Mouse (Mus musculus) cerebellum, adult 2 months (tissue): ENCODE measurements at regions not wholly inside any gene's neighbourhood (a gene's known extent, or its start where the extent isn't known, plus 50 kb on each side); places are given as distances from the start of the nearest gene placed in this dataset.
"Not testable (repeated sequence)": the region's sequence is repeated elsewhere in the genome, so short reads cannot be mapped to it uniquely, and the experiment has no call there.

Experiments
- DNase-seq, 2 experiments: peaks; one replicate each; pipeline ENCODE4 v3.0.0; 2021
- H3K27ac ChIP-seq: fragments of 200-500 bp; 2 replicates; pipeline ENCODE4 v1.5.1; 2012; ENCODE audit warnings: low read length, control low read depth, inconsistent platforms; ENCODE audit not compliant: insufficient read depth
- H3K27me3 ChIP-seq: fragments of 200-500 bp; 2 replicates; pipeline ENCODE4 v1.6.1; 2012; ENCODE audit warnings: inconsistent platforms, mild to moderate bottlenecking, low read length, moderate library complexity; ENCODE audit not compliant: control insufficient read depth, insufficient read depth
- H3K4me1 ChIP-seq: fragments of 200-500 bp; 2 replicates; pipeline ENCODE4 v1.6.1; 2011; ENCODE audit warnings: low read length; ENCODE audit not compliant: control insufficient read depth, insufficient read depth
- H3K4me3 ChIP-seq: fragments of 200-500 bp; replicated peaks from 2 replicates; pipeline ENCODE3; 2011; ENCODE audit warnings: mild to moderate bottlenecking, low read depth, low read length, control low read depth; ENCODE audit not compliant: insufficient read depth
- CTCF ChIP-seq: fragments of 200-500 bp; IDR thresholded peaks from 2 replicates; pipeline ENCODE4 v1.5.1; 2011; ENCODE audit warnings: low read depth, mild to moderate bottlenecking, control low read depth, low read length, moderate library complexity, borderline replicate concordance; ENCODE audit not compliant: insufficient read depth
- POLR2A ChIP-seq: fragments of 200-500 bp; IDR thresholded peaks from 2 replicates; pipeline ENCODE4 v1.6.1; 2011; ENCODE audit warnings: low read length, control low read depth, borderline replicate concordance; ENCODE audit not compliant: insufficient read depth
- WGBS: fragments of 180-500 bp; shearing (Covaris S2); methylation state at CpG from one replicate; pipeline ENCODE4 v1.1.7; 2018; 5-methylcytosine and 5-hydroxymethylcytosine counted together

- Histone ChIP-seq H3K27ac (no peak overlapping the region), H3K27me3 (no peaks in the 10 kb centered on the region), H3K4me1 (peaks cover 2% of the 10 kb centered on the region; the same call in 1 of the 2 replicates), H3K4me3 (no peak overlapping the region)
- WGBS: 58% methylated on average over 1 of the region's 1 CpGs
- no peak for TF ChIP-seq CTCF
- no peak for TF ChIP-seq POLR2A
- no peak for DNase-seq
Observed at GRCm38 (mm10) chr1:30594036-30594435, 279.7 kb downstream of the Phf3 start.

DNA sequence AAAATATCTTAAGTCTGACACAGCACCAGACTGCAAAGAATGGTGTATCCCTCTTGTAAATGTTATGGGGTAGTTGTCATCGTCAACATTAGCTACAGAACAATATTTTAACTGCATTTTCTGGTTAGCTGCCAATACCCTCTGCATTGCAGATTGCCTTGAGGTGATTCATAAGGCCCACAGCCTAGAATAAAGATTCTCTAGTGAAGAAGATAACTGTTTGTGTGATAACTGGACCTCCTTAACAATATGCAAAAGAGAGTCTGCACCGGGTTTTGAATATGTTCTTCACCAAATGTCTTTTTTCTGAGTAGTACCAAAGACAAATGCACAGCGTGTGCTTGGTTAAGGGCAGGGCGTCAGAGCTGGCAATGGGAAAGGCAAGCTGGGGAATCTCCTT is 283.0 kb downstream of the Phf3 start:
- no peak overlapping the region for H3K4me3 ChIP-seq
- H3K27ac ChIP-seq: no peak overlapping the region
- no peak for DNase-seq
- WGBS: 37% methylated on average over 4 of the region's 4 CpGs
- TF ChIP-seq CTCF (no peak), POLR2A (no peak)
- H3K4me1 ChIP-seq: peaks cover 7% of the 10 kb centered on the region; the same call in 1 of the 2 replicates
- H3K27me3 ChIP-seq: no peaks in the 10 kb centered on the region

- Histone ChIP-seq H3K27ac (no peak overlapping the region), H3K4me3 (no peak overlapping the region), H3K27me3 (no peaks in the 10 kb centered on the region), H3K4me1 (peaks cover 7% of the 10 kb centered on the region; the same call in 1 of the 2 replicates)
- TF ChIP-seq POLR2A (no peak), CTCF (no peak)
- DNase-seq: peak in 1 of 2 experiments; percentile 14
- 43% methylated on average over 3 of the region's 3 CpGs for WGBS
Observed at GRCm38 (mm10) chr1:30588885-30589284, 284.8 kb downstream of the Phf3 start.

DNA sequence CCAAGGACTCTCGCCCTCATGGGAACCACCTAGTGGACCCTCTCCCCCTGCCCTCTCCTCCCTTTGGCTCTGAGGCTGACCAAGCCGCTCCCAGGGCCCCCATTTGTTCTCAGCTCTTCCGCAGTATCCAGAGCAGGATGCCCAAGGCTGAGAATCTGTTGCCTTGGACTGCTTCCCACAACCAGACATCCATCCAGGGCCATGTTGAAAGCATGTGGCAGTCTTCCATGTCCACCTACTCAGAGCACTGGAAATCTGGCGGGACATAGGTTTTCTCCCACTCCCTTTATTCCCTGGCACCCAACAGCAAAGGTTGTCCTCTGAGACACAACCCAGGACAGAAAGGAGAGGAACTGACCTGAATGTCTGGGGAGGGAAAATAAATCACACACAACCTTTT is 285.4 kb downstream of the Phf3 start:
- Histone ChIP-seq H3K27ac (no peak overlapping the region), H3K4me3 (no peak overlapping the region), H3K27me3 (no peaks in the 10 kb centered on the region), H3K4me1 (peaks cover 7% of the 10 kb centered on the region)
- DNase-seq: peak; percentile 24 to 52
- 24% methylated on average over 4 of the region's 4 CpGs for WGBS
- TF ChIP-seq POLR2A: no peak
- no peak for TF ChIP-seq CTCF

DNA sequence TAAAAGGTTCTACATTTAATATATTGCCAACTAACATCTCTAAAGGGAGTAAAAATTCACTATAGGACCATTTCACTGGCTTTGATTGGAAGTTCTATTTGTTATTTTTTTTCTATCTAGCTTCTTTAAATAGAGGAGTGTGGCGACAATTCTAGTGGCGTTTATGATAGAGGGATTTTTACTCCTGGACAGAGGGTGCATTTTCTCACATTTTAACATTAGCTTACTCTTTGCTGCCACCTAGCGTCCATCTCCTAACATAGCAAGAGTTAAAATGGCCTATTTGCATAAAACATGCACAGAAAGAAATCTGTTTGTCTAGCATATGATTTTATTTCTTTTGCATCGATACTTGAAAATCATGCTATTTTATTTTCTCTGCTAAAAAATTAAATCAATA is 288.9 kb downstream of the Phf3 start:
- H3K4me3 ChIP-seq: no peak overlapping the region
- peak in 1 of 2 experiments; percentile 28 for DNase-seq
- TF ChIP-seq POLR2A: no peak
- TF ChIP-seq CTCF: peak; percentile 53; the same call in 1 of the 2 replicates
- H3K27ac ChIP-seq: no peak overlapping the region
- WGBS: 3% methylated on average over 4 of the region's 4 CpGs
- H3K4me1 ChIP-seq: peaks cover 4% of the 10 kb centered on the region
- H3K27me3 ChIP-seq: no peaks in the 10 kb centered on the region

DNA sequence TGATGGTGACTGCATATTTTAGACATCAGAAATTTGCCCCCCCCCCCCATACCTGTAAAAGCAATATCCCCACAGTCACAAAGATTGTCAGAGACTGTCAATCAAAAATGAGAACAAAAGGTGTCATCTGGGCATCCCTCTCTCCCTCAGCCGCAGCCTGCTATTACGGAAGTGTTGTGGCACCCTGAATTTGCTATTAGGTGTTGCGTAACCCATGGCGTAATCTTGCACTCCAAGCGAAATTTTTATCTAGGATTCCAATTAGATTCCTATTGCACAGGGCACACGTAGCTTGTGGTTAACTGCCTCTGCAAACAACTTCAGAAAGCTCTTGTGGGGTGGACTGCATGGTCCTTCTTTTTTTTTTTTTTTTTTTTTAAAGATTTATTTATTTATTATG is 289.9 kb downstream of the Phf3 start:
- TF ChIP-seq POLR2A (no peak), CTCF (no peak)
- peaks cover 4% of the 10 kb centered on the region for H3K4me1 ChIP-seq
- 89% methylated on average over 6 of the region's 6 CpGs for WGBS
- H3K4me3 ChIP-seq: no peak overlapping the region
- H3K27ac ChIP-seq: no peak overlapping the region
- DNase-seq: no peak
- H3K27me3 ChIP-seq: no peaks in the 10 kb centered on the region

DNA sequence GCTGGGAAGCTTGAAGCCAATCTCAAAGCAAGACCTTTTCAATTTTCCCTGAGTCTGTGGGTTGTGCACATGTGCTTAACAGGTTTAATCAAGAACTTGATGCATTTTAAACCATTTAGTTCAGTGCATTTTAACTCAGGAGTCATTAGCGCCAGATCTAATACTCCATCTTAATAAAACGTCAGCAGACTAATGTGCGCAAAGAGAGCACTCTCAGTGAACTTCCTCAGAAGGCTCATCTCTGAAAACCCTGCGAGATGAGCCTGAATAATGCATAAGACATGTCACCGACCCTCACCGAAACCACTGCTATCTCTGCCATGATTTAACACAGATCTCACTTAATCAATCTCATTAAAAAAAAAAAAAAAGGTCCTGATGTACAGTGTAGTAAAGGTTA is 309.0 kb downstream of the Phf3 start:
- Histone ChIP-seq H3K27me3 (no peaks in the 10 kb centered on the region), H3K4me3 (no peak overlapping the region), H3K4me1 (no peaks in the 10 kb centered on the region), H3K27ac (no peak overlapping the region)
- TF ChIP-seq POLR2A (no peak), CTCF (no peak)
- no peak for DNase-seq
- WGBS: 94% methylated on average over 6 of the region's 6 CpGs

DNA sequence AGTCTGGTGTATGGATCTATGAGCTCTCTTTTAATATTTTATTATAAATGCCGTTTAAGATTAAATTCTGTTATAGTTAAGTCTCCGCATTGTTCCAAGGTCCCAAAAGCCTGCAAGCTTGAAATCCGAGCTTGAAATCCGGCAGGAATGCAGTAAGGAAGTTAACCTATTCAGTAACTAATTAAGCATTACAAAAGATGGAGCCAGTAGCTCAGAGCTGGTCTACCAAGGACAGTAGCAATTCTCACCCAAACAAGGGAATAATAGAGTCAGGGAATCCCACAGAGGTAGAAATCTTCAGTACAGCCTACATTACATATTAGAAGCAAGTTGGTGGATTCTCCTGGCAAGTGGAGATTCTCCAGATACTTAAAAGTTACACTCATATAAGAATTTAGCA is 325.0 kb downstream of the Phf3 start:
- DNase-seq, H3K27ac ChIP-seq, H3K27me3 ChIP-seq, H3K4me3 ChIP-seq, H3K4me1 ChIP-seq: not testable (repeated sequence)
- WGBS: 29% methylated on average over 4 of the region's 4 CpGs
